Mouse (Mus musculus) right cerebral cortex, adult 18-20 months (tissue): Measurements from ENCODE around the gene Wdr45b.
"Not testable (repeated sequence)": the region's sequence is repeated elsewhere in the genome, so short reads cannot be mapped to it uniquely, and the experiment has no call there.

Source experiments
- DNase-seq: peaks from one replicate; pipeline ENCODE4 v3.0.0; 2022; ENCODE audit warnings: mixed read lengths

Wdr45b gene

GRCm38 (mm10) chr11:121326681-121327080 lies 27.6 kb downstream of the Wdr45b start:
- DNase-seq: no peak

- no peak for DNase-seq
These were observed 28.2 kb downstream of the Wdr45b start for GRCm38 (mm10) chr11:121326034-121326433.

GRCm38 (mm10) chr11:121307712-121308111 lies 46.5 kb downstream of the Wdr45b start:
- not testable (repeated sequence) for DNase-seq

- DNase-seq: peak; percentile 76
These were observed 47.6 kb downstream of the Wdr45b start for GRCm38 (mm10) chr11:121306608-121307007.

DNA sequence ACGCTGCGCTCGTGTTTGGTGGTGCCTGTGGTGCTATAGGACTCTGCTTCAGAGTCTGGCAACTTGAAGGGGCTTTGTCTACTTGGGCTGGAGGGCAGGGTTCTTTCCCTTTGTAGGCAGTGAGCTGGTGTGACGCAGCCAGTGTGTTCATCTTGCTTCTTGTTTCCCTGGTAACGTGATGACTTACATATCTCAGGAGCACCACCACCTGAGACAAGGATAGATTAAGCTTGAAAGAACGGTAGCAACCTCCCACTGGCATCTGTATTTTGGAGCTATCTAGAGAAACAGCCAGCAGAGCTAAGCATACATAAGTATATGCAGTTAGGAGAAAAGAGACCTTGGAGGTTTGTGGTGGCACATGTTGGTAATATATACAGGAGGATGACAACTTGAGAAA lies 48.9 kb downstream of the Wdr45b start:
- DNase-seq: peak; percentile 84

DNA sequence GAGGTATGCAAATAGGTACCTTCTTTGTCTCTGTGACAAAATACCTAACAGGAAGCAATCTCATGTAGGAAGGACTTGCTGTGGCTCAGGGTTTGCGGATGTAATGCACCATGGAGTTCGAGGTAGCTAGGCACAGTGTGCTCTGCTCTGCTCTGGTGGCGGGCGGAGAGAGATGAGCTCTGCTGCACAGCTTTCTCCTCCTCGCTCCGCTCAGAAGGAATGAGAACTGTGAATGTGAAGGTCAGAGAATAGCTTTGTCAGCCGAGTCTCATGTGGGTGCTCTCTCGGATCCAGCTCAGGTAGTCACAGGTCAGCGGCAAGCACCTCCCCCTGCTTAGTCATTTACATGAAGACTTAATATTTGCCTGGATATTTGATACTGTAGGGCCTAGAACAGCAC lies 54.0 kb downstream of the Wdr45b start:
- no peak for DNase-seq

DNA sequence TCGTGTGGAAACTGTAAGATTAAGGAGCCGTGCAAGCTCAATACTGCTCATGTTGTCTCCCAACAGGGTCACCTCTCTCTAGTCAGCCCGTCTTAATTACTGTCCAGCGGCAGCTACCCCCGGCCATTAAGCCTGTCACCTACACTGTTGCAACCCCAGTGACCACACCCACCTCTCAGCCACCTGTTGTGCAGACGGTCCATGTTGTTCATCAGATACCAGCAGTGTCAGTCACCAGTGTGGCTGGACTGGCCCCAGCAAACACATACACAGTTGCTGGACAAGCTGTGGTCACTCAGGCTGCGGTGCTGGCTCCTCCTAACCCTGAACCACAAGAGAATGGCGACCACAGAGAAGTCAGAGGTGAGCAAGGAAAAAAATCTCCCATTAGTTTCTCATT lies 55.8 kb downstream of the Wdr45b start:
- DNase-seq: no peak

GRCm38 (mm10) chr11:121294771-121295170 lies 59.5 kb downstream of the Wdr45b start:
- no peak for DNase-seq

- DNase-seq: no peak
These were observed 64.4 kb downstream of the Wdr45b start for GRCm38 (mm10) chr11:121289859-121290258.

DNA sequence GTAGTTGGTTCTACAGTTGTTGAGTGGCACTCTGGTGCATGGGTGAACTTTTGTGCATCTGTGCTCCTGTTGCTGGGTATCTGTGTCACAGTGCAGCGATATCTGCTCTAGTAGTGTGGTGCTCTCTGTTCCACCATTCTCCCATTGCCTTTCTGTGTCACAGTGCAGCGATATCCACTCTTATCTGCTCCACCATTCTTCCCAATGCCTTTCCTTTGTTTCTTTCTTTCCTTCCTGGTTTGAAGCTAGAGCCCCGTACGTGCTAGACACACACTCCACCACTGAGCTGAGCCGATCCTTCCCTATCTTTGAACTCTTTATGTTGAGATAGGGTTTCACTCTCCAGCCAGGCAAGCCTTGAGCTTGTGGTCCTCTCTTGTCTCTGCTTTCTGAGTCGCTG lies 71.3 kb downstream of the Wdr45b start:
- no peak for DNase-seq

- no peak for DNase-seq
These were observed 76.2 kb downstream of the Wdr45b start for GRCm38 (mm10) chr11:121278011-121278410.

GRCm38 (mm10) chr11:121277516-121277915 lies 76.7 kb downstream of the Wdr45b start:
- DNase-seq: no peak
